Mouse (Mus musculus) small intestine, adult 2 months (tissue): ENCODE measurements around the gene Atad3a. TPM values are rescaled to one million over a fixed set of nuclear protein-coding genes. Genes with fewer than 3 reads are reported as not detected.

Experiments
- H3K27ac ChIP-seq: fragments of 200-500 bp; 2 replicates; pipeline ENCODE4 v1.5.1; 2012; ENCODE audit warnings: low read depth, low read length, control low read depth, inconsistent platforms; ENCODE audit not compliant: insufficient read depth
- H3K27me3 ChIP-seq: fragments of 200-500 bp; 2 replicates; pipeline ENCODE4 v1.6.1; 2012; ENCODE audit warnings: mild to moderate bottlenecking, moderate library complexity, low read length, inconsistent platforms; ENCODE audit not compliant: control insufficient read depth, insufficient read depth
- H3K36me3 ChIP-seq: fragments of 200-500 bp; 2 replicates; pipeline ENCODE4 v1.6.1; 2012; ENCODE audit warnings: mild to moderate bottlenecking, low read length, control low read depth, inconsistent platforms; ENCODE audit not compliant: control insufficient read depth, insufficient read depth
- H3K4me1 ChIP-seq: fragments of 200-500 bp; 2 replicates; pipeline ENCODE4 v1.6.1; 2012; ENCODE audit warnings: low read length, inconsistent platforms, mixed read lengths; ENCODE audit not compliant: control insufficient read depth, insufficient read depth, insufficient read length
- H3K4me3 ChIP-seq: fragments of 200-500 bp; 2 replicates; pipeline ENCODE4 v1.5.1; 2012; ENCODE audit warnings: low read depth, mild to moderate bottlenecking, control low read depth, inconsistent platforms, low read length, moderate library complexity
- CTCF ChIP-seq: fragments of 200-500 bp; IDR thresholded peaks from 2 replicates; pipeline ENCODE4 v1.5.1; 2012; ENCODE audit warnings: low read depth, mild to moderate bottlenecking, control low read depth, inconsistent platforms, low read length, moderate library complexity, mixed read lengths; ENCODE audit not compliant: insufficient replicate concordance, insufficient read length; ENCODE audit errors: extremely low read depth
- POLR2A ChIP-seq: fragments of 200-500 bp; IDR thresholded peaks from 2 replicates; pipeline ENCODE4 v1.6.1; 2012; ENCODE audit warnings: low read depth, mild to moderate bottlenecking, control low read depth, inconsistent platforms, low read length, moderate library complexity
- WGBS: fragments of 180-500 bp; shearing (Covaris S2); methylation state at CpG from one replicate; pipeline ENCODE4 v1.1.7; 2018; 5-methylcytosine and 5-hydroxymethylcytosine counted together
- polyA plus RNA-seq: library from polyadenylated mRNA; depleted of rRNA; stranded (reverse); fragments of >200 nt; gene quantifications from 2 replicates; pipeline ENCODE4 v1.2.3, GENCODE M21; 2012; rRNA removed

Atad3a gene
- 57.3 and 65.5 TPM in 2 replicates for polyA plus RNA-seq

DNA sequence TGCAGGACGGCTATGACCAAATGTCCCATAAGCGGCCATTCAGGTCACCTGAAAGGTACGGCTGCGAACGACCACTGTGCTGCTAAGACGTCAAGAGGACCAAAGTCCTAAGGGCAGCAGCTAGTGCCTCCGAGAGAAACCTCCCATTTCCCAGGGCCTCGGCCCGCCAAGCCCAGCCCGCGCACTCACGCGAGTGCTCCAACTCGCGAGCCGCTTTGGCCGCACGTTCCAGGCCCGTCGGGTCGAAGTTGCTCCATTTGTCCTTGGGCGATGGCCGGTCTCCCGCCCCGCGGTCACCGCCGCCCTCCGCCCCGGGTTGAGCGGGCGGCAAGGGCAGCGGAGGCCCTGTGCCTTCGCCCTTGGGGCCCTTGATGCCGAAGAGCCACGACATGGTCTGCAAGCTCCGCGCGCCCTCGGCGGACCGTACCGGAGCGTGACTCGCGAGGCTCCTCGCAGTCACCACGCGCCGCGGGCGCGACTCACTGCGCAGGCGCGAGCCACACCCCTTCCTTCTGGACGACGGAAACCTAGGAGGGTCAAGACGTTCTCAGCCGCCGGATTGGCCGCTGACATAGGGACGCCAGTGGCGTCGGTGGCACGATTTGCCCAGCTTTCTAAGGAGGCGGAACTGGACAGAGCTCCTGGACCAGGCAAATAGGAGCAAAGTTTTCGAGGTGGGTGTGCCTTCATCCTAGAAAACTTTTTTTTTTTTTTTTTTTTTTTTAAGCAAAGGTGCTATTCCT lies at the start of gene Atad3a:
Gene Atad3a, minus strand, starts transcription at position 481 of the 743 bp plus-strand sequence.
- TF ChIP-seq POLR2A = peak; percentile 45
- no peak for TF ChIP-seq CTCF

DNA sequence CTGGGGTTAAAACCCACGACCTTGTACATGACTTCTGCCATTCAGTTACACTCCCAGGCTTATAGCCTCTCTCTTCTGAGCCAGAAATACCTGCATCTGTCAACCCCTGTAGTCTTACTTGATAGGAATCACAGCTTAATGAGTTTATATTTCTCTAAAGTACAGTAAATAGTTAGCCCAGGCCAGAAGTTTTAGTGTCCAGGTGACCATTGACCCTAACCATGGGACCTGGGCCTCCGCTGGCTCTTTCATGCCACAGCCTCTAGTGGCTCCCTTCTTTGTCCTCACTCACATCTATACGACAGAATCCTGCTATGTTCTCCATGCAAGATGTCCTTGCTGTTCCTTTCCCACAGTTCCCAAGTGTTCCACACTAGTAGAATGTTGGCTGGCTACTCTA lies 46.9 kb upstream of the Atad3a start:
- no peaks in the 10 kb centered on the region for H3K27me3 ChIP-seq
- TF ChIP-seq POLR2A (no peak), CTCF (no peak)
- no peak overlapping the region for H3K4me3 ChIP-seq
- H3K27ac ChIP-seq = no peak overlapping the region
- 85% methylated on average over 3 of the region's 3 CpGs for WGBS
- H3K4me1 ChIP-seq = peaks cover under 1% of the 10 kb centered on the region; the same call in 1 of the 2 replicates
- H3K36me3 ChIP-seq = peaks cover 33% of the 10 kb centered on the region

More for the DNA sequence above, at the start of gene Atad3a:
- Histone ChIP-seq H3K27ac (peak within 1 kb of the TSS; percentile 37), H3K27me3 (no peaks in the 10 kb centered on the region), H3K4me1 (peaks cover 4% of the 10 kb centered on the region), H3K4me3 (peak within 1 kb of the TSS; percentile 74), H3K36me3 (peaks cover 6% of the 10 kb centered on the region)
- 2% methylated on average over 68 of the region's 68 CpGs for WGBS

DNA sequence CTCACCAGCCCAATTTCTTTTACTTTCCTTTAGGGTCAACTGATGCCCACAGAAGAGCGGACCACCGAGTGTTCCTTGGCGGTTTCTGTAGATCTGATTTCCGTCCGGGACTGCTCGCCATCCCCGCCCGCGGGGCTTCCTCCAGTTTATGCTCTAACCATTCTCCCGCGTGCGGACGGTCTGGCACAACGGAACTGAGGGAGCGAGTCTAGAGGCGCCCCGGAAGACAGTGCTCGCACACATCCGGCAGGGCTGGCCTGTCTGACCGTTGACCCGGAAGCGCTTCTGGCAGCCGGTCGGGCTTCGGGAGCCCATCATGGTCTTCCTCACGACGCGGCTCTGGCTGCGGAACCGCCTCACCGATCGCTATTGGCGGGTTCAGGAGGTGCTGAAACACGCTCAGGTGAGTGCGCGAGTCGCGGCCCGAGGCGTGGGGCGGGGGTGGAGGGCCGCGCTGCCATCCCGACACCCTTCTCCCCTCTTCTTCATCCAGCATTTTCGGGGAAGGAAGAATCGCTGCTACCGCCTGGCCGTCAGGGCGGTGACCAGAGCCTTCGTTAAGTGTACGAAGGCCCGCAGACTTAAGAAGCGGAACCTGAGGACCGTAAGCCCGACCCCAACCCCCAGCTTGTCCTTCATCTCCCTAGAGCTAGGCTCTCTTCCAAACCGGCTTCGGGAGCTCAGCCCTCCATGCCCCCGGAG lies 42.6 kb upstream of the Atad3a start:
- peak overlapping the region; percentile 12; the same call in 1 of the 2 replicates for H3K27ac ChIP-seq
- H3K4me1 ChIP-seq = peaks cover 3% of the 10 kb centered on the region; the same call in 1 of the 2 replicates
- H3K27me3 ChIP-seq = no peaks in the 10 kb centered on the region
- peaks cover 16% of the 10 kb centered on the region for H3K36me3 ChIP-seq
- TF ChIP-seq POLR2A = peak; percentile 68
- TF ChIP-seq CTCF = 0 out of 2 replicates have a peak, but pooled peaks have one; percentile 8
- under 1% methylated on average over 55 of the region's 58 CpGs for WGBS
- H3K4me3 ChIP-seq = peak overlapping the region; percentile 73

- 8% methylated on average over 12 of the region's 12 CpGs for WGBS
- Histone ChIP-seq H3K4me1 (peaks cover 3% of the 10 kb centered on the region; the same call in 1 of the 2 replicates), H3K27ac (peak within 1 kb of the TSS; percentile 12; the same call in 1 of the 2 replicates), H3K27me3 (no peaks in the 10 kb centered on the region), H3K36me3 (peaks cover 10% of the 10 kb centered on the region), H3K4me3 (peak within 1 kb of the TSS; percentile 73)
- TF ChIP-seq CTCF (no peak), POLR2A (no peak)
These were observed 41.9 kb upstream of the Atad3a start, which contains the start of gene Mrpl20 for GRCm38 (mm10) chr4:155802741-155803339. Gene Mrpl20, plus strand, starts transcription at chr4:155802878.

GRCm38 (mm10) chr4:155802075-155802474 lies 41.2 kb upstream of the Atad3a start:
- Histone ChIP-seq H3K27ac (no peak overlapping the region), H3K36me3 (peaks cover 4% of the 10 kb centered on the region), H3K4me3 (no peak overlapping the region), H3K4me1 (peaks cover 3% of the 10 kb centered on the region; the same call in 1 of the 2 replicates), H3K27me3 (no peaks in the 10 kb centered on the region)
- WGBS = 91% methylated on average over 1 of the region's 1 CpGs
- TF ChIP-seq CTCF = no peak
- no peak for TF ChIP-seq POLR2A

DNA sequence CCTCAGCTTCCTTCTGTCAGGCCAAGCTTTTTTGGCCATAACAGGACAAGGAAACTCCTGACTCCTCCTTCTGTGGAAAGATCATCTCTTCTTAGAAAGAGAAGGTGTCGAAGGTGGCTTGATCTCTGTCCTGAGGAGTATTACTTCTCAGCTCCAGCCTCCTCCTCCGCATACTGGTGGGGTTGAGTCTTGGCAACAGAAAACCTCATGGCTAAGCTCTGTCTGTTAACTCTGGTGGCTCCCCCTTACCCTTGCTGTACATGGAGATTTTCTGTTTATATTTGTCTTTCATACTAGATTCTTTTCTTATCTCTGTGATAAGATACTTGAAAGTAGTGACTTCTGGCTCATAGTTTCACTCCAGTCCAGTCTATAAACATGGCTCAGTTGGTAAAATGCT lies 32.8 kb upstream of the Atad3a start:
- Histone ChIP-seq H3K27me3 (no peaks in the 10 kb centered on the region), H3K4me3 (no peak overlapping the region), H3K36me3 (no peaks in the 10 kb centered on the region), H3K27ac (no peak overlapping the region), H3K4me1 (no peaks in the 10 kb centered on the region)
- TF ChIP-seq CTCF (no peak), POLR2A (no peak)
- 62% methylated on average over 2 of the region's 2 CpGs for WGBS
